14 mouse cellular contexts compared by ENCODE assay signal in the genomic region with DNA sequence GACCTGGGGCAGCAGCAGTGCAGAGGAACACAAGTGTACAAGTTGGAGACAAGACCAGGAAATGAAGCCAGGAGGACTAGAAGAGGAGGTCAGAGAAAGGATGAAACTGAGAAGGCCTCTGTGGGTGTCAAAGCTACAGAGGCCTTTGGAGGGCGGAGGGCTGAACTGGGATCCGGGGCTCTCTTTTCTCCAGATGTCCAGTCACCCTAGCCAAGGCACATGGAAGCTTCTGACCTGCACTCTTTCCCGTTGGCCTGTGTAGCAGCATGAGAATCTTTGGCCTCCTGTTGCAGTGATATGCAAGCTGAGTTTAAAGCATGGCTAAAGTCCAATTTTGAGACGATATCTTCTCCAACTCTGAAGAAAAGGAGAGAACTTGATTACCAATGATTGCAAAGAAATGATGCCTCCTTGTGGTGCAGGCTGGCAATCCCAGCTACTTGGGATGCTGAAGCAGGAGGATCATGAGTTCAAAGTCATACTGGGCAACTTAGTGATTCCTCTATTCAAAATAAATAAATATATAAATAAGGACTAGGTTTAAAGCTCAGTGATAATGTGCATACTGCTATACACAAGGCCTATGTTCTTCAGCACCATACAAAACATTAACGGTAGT.
DNase-seq lines count a peak whose midpoint lies in the region; ATAC-seq and TF ChIP-seq lines count a peak whose summit lies in the region.
"Had no signal": no experiment of that assay in that cellular context is flagged by ENCODE, and none has a peak within 500 bp of the region (broad histone marks: within the 10 kb centered on the region; RNA-seq: fewer than 3 reads in every experiment).

No protein-coding gene starts in this region.

- intact Hi-C loops in gastrocnemius, postnatal 36 days (cut with DNase I): no loop called here

- WGBS in heart, embryonic 11.5 days (ENCODE audit: insufficient replicate concordance): 81% methylated on average over 5 of the region's 5 CpGs
- WGBS in liver, adult 2 months: 87% methylated on average over 5 of the region's 5 CpGs
- 84% methylated on average over 5 of the region's 5 CpGs for WGBS in liver, embryonic 11.5 days
- 87% methylated on average over 5 of the region's 5 CpGs for WGBS in hindbrain, embryonic 16.5 days

- peak; percentile 95 for DNase-seq in heart, adult 11 months
- peak; percentile 7 for DNase-seq in liver, adult 2 months (ENCODE audit: extremely low read depth, low read depth, low spot score)
- no peak for DNase-seq in liver, embryonic 11.5 days (ENCODE audit: low spot score)
- peak; percentile 3 for DNase-seq in NIH3T3 (ENCODE audit: low read depth)
- peak; percentile 21 to 47 for DNase-seq in gastrocnemius, postnatal 36 days
- DNase-seq in thymus, postnatal 0 days (ENCODE audit: low spot score): no peak
- DNase-seq: adrenal gland, adult 2 months; cerebellum, adult 8-10 months; kidney, adult 2 months had no signal

- H3K79me2 ChIP-seq in liver, adult 2 months (ENCODE audit: control insufficient read depth, insufficient read depth, low read length): no peaks in the 10 kb centered on the region

- TF ChIP-seq POLR2A in liver, adult 2 months (IDR thresholded peaks at IDR 0.05; ENCODE audit: extremely low read depth, insufficient read depth, low read length): no peak

- TF ChIP-seq CTCF in liver, adult 2 months (IDR thresholded peaks at IDR 0.05; ENCODE audit: low read depth, low read length): no peak

- H3K27me3 ChIP-seq in heart, embryonic 11.5 days (ENCODE audit: control insufficient read depth, insufficient read depth, low read length): no peaks in the 10 kb centered on the region
- no peaks in the 10 kb centered on the region for H3K27me3 ChIP-seq in liver, adult 2 months (ENCODE audit: control insufficient read depth, insufficient read depth, low read length)
- no peaks in the 10 kb centered on the region for H3K27me3 ChIP-seq in liver, embryonic 11.5 days (replicated peaks; ENCODE audit: control insufficient read depth, insufficient read depth, low read length)
- no peaks in the 10 kb centered on the region for H3K27me3 ChIP-seq in hindbrain, embryonic 16.5 days (replicated peaks; ENCODE audit: control insufficient read depth, insufficient read depth, low read length)
- H3K27me3 ChIP-seq: hindbrain, embryonic 12.5 days; limb, embryonic 12.5 days; megakaryocyte, embryonic 14.5 days had no signal

- H3K36me3 ChIP-seq in heart, embryonic 11.5 days (ENCODE audit: control insufficient read depth, insufficient read depth, low read length): no peaks in the 10 kb centered on the region
- H3K36me3 ChIP-seq in liver, adult 2 months (ENCODE audit: control insufficient read depth, insufficient read depth, low read length): no peaks in the 10 kb centered on the region
- no peaks in the 10 kb centered on the region for H3K36me3 ChIP-seq in liver, embryonic 11.5 days (ENCODE audit: control insufficient read depth, insufficient read depth, low read length)
- H3K36me3 ChIP-seq in hindbrain, embryonic 16.5 days (ENCODE audit: control insufficient read depth, insufficient read depth, low read length): no peaks in the 10 kb centered on the region
- H3K36me3 ChIP-seq: hindbrain, embryonic 12.5 days; limb, embryonic 12.5 days had no signal

- no peak overlapping the region for H3K4me2 ChIP-seq in heart, embryonic 11.5 days
- H3K4me2 ChIP-seq in liver, embryonic 11.5 days: no peak overlapping the region
- no peak overlapping the region for H3K4me2 ChIP-seq in hindbrain, embryonic 16.5 days (ENCODE audit: low read length)
- H3K4me2 ChIP-seq: hindbrain, embryonic 12.5 days; limb, embryonic 12.5 days had no signal

- H3K4me1 ChIP-seq in heart, embryonic 11.5 days (ENCODE audit: control insufficient read depth, insufficient read depth, low read length): no peaks in the 10 kb centered on the region
- H3K4me1 ChIP-seq in liver, adult 2 months (ENCODE audit: control insufficient read depth, insufficient read depth, low read length): no peaks in the 10 kb centered on the region
- H3K4me1 ChIP-seq in liver, embryonic 11.5 days (replicated peaks; ENCODE audit: control insufficient read depth, insufficient read depth, low read length): no peaks in the 10 kb centered on the region
- no peaks in the 10 kb centered on the region for H3K4me1 ChIP-seq in hindbrain, embryonic 16.5 days (ENCODE audit: control insufficient read depth, insufficient read depth, low read depth, low read length)
- H3K4me1 ChIP-seq: megakaryocyte, embryonic 14.5 days had no signal

- H3K9me3 ChIP-seq in heart, embryonic 11.5 days (replicated peaks; ENCODE audit: control insufficient read depth, low read length): no peaks in the 10 kb centered on the region
- H3K9me3 ChIP-seq in liver, embryonic 11.5 days (ENCODE audit: control insufficient read depth, low read length): no peaks in the 10 kb centered on the region
- H3K9me3 ChIP-seq in hindbrain, embryonic 16.5 days (ENCODE audit: control insufficient read depth, low read length): no peaks in the 10 kb centered on the region
- H3K9me3 ChIP-seq: hindbrain, embryonic 12.5 days; limb, embryonic 12.5 days had no signal

- H3K9ac ChIP-seq in heart, embryonic 11.5 days (ENCODE audit: low read depth, low read length): no peak overlapping the region
- H3K9ac ChIP-seq in liver, adult 2 months (ENCODE audit: low read depth, low read length): no peak overlapping the region
- H3K9ac ChIP-seq in liver, embryonic 11.5 days (ENCODE audit: low read depth, low read length): no peak overlapping the region
- H3K9ac ChIP-seq in hindbrain, embryonic 16.5 days (ENCODE audit: low read depth, low read length): no peak overlapping the region
- H3K9ac ChIP-seq: hindbrain, embryonic 12.5 days; limb, embryonic 12.5 days had no signal

- no peak overlapping the region for H3K27ac ChIP-seq in heart, embryonic 11.5 days (ENCODE audit: low read depth, low read length)
- H3K27ac ChIP-seq in liver, adult 2 months (replicated peaks; ENCODE audit: insufficient read depth, low read depth, low read length): no peak overlapping the region
- H3K27ac ChIP-seq in liver, embryonic 11.5 days (ENCODE audit: low read depth, low read length): no peak overlapping the region
- H3K27ac ChIP-seq in hindbrain, embryonic 16.5 days (ENCODE audit: low read depth, low read length): no peak overlapping the region
- H3K27ac ChIP-seq: hindbrain, embryonic 12.5 days; limb, embryonic 12.5 days had no signal

- no peak for ATAC-seq in heart, embryonic 11.5 days (replicated peaks; ENCODE audit: insufficient number of reproducible peaks, low FRiP score, low TSS enrichment)
- no peak for ATAC-seq in liver, embryonic 11.5 days (replicated peaks; ENCODE audit: low FRiP score)
- no peak for ATAC-seq in hindbrain, embryonic 16.5 days

- H3K4me3 ChIP-seq in heart, embryonic 11.5 days (ENCODE audit: low read depth, low read length): no peak overlapping the region
- no peak overlapping the region for H3K4me3 ChIP-seq in liver, adult 2 months (ENCODE audit: insufficient read depth, low read depth, low read length)
- no peak overlapping the region for H3K4me3 ChIP-seq in liver, embryonic 11.5 days (ENCODE audit: low read depth, low read length)
- no peak overlapping the region for H3K4me3 ChIP-seq in hindbrain, embryonic 16.5 days (ENCODE audit: low read length)
- H3K4me3 ChIP-seq: hindbrain, embryonic 12.5 days; limb, embryonic 12.5 days; megakaryocyte, embryonic 14.5 days had no signal

Comparison
In these comparisons a context has a peak if more than half of its experiments do, and no peak if none do; other contexts are left out.
1. DNase-seq: peak in heart, adult 11 months (single experiment), liver, adult 2 months (single experiment), NIH3T3 (single experiment) and gastrocnemius, postnatal 36 days (2 of 2); none in liver, embryonic 11.5 days (single experiment) and thymus, postnatal 0 days (single experiment).